Mouse (Mus musculus): Measurements from ENCODE around the gene Raly.

Gene Raly

GRCm38 (mm10) chr2:154790656-154791483 lies at the start of gene Raly, which contains the start of gene a:
Raly (plus strand) TSS chr2:154791096.
a (plus strand) TSS chr2:154791402.
- DNase-seq = peak; percentile 94

DNA sequence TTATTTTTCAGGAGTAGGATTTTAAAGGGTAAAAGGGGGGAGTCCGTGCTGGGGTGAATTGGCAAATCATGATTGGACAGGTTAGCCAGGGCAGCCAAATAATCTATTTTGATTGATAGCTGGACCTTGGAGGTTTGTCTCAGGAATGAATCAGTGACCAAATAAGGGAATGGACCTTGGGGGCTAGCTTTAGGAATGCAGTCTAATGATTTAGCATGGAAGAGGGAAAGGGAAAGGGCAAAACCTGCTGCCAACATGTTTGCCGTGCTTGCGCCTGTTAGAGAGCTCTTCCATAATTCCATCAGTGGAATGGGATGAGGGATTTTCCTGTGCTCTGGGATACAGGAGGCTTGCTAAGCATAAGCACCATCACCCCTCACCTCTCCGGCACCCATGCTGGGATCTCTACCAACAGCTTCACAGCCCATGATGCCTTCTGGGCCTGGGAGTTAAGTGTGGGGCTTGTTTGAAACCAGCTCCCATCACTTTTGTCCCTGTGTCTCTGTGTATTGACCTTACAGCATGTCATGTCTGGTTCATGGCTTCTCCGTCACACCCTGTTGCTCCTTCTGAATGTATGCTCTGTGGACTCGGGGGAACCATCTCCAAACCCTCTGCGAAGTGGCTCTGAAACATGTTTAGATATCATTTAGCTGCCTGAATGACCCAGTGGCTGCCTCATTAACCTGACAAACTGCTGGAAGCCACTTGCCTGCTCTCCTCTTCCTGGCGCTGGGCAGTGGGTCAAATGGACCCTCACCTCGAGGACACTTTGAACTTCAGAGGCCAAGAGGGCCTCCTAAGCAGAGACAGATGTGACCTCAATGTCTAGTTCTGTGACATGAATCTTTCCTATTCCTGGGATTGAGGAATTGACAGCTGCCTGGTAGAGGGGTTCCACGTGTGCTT lies 47.7 kb upstream of the Raly start:
- no peak for DNase-seq

GRCm38 (mm10) chr2:154743915-154744314 lies 47.0 kb upstream of the Raly start:
- DNase-seq = no peak

DNA sequence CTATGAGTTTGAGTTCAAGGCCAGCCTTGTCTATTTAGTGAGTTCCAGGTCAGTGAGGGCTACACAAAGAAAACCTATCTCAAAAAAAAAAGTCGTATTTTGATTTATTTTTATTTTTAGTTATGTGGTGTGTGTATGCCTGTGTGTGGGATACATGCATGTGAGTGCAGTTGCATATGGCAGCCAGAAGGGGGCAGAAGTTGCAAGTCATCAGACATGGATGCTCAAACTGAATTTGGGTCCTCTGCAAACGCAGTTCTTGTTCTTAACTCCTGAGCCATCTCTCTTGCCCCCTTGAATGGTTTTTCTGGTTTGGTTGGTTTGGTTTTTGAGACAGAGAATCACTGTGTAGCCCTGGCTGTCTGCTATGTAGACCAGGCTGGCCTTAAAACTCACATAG lies 42.5 kb upstream of the Raly start:
- DNase-seq = no peak

- no peak for DNase-seq
These were observed 41.6 kb upstream of the Raly start for GRCm38 (mm10) chr2:154749046-154750036.

DNA sequence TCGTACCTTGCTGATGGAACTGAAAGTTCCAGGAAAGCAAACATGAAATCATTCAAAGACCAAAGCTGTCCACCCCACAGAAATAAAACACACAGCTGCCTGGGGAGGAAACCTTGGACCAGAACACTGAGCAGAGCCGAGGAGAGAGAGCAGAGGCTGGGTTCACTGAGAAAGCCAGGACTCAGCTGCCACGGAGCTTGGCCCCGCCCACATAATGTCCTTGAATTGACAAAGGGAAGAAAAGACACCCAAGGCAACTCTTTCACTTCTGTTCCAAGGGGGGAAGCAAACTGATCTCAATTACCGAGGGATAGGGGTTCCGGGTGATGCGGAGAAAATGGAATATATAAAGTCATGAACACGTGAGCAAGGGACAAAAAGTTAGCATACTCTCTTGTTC lies 39.0 kb upstream of the Raly start:
- DNase-seq = no peak

- DNase-seq = no peak
These were observed 36.8 kb upstream of the Raly start for GRCm38 (mm10) chr2:154754068-154754560.

GRCm38 (mm10) chr2:154755791-154756190 lies 35.1 kb upstream of the Raly start:
- no peak for DNase-seq

- no peak for DNase-seq
These were observed 33.2 kb upstream of the Raly start for GRCm38 (mm10) chr2:154757691-154758090.

DNA sequence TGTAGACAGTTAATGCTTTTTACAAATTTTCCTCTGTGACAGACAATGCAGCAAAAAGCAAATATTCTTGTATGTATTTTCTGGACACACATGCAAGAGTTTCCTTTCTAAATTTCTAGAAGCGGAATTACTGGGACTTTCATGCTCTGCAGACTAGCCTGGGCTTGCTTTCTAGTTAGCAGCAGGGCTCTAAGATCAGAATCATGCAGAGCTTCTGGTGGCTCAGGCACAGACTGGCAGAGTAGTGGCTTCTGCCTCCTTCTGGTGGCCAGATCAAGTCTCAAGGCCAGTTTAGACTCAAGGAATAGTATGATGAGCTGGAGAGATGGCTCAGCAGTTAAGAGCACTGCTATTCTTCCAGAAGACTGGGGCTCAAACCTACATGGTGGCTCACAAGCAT lies 32.4 kb upstream of the Raly start:
- DNase-seq = no peak

- DNase-seq = no peak
These were observed 27.7 kb upstream of the Raly start for GRCm38 (mm10) chr2:154763226-154763625.

GRCm38 (mm10) chr2:154764828-154765497 lies 25.9 kb upstream of the Raly start:
- DNase-seq = no peak

DNA sequence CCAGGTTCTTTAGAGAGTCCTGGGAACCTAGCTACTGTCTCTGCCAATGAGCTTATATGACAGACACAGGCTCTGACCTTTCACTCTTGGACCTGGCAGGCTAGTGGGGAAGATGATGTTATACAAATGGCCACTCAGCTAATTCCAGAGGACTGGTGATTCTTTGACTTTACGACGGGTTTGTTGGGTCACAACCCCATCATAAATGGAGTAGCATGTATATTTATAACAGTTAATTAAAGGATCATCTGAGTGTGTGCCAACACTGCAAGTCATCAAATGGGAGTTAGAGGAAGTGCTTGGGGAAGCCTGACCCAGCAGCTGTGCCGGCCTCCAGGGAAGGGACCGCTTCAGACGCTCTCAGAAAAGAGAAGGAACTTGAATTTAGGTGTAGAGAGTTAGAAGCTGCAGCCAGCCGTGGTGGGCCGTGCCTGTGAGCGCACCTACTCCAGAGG lies 25.3 kb upstream of the Raly start:
- DNase-seq = no peak

DNA sequence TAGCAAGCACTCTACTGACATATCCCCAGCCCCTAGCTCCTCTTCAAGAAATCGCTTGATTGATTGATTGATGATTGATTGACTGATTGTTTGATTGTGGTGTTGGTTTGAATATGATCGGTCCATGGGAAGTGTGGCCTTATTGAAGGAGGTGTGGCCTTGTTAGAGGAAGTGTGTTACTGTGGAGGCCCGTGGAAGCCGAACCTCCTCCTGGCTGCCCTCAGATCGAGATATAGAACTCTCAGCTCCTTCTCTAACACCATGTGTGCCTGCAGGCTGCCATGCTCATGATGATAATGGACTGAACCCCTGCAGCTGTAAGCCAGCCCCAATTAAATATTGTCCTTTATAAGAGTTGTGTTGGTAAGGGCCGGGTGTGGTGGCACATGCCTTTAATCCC lies 23.8 kb upstream of the Raly start:
- DNase-seq = no peak

- no peak for DNase-seq
These were observed 21.0 kb upstream of the Raly start, which contains the start of gene Gm14214 for GRCm38 (mm10) chr2:154769930-154770329. Gm14214 (minus strand) TSS chr2:154770030.

- DNase-seq = no peak
These were observed 19.3 kb upstream of the Raly start for GRCm38 (mm10) chr2:154771604-154772003.

- DNase-seq = no peak
These were observed 16.9 kb upstream of the Raly start for GRCm38 (mm10) chr2:154774032-154774431.

DNA sequence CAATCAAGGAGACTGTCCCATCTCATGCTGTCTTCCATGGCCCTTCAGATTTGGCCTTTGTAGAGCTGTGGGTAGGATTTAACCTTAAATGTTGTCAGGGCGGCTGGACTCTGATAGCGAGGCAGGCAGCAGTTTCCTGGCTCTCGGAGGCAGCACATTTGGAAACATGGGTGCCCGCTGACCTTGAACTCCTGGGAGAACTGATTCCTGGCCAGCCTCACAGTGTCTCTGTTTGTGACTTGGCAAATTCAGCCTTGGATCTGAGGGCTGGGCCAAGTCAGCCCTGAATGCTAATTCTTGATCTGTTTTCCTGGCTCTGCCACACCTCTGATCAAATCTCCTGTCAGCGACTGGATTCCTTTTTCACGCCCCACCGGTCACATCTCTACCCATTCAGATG lies 14.4 kb upstream of the Raly start:
- DNase-seq = no peak

DNA sequence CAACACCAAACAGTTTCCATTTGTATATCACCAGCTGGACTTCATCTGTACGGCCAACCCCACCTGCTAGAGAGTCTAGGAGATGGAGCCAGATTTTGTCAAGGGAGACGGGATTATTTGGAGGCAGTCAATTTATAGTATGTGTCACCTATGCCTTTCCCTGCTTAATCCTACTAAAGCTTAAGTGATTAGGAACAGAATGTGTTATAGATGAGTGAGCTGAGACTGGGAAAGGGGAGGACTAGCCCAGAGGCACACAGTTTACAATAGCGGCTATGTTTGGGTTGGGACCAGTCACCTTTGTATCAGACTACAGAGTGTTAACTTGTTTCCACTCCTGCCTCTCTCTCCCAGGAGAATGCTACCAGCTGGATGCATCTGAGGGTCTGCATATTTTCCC lies 11.2 kb upstream of the Raly start:
- DNase-seq = no peak

GRCm38 (mm10) chr2:154782361-154782760 lies 8.5 kb upstream of the Raly start:
- DNase-seq = no peak

DNA sequence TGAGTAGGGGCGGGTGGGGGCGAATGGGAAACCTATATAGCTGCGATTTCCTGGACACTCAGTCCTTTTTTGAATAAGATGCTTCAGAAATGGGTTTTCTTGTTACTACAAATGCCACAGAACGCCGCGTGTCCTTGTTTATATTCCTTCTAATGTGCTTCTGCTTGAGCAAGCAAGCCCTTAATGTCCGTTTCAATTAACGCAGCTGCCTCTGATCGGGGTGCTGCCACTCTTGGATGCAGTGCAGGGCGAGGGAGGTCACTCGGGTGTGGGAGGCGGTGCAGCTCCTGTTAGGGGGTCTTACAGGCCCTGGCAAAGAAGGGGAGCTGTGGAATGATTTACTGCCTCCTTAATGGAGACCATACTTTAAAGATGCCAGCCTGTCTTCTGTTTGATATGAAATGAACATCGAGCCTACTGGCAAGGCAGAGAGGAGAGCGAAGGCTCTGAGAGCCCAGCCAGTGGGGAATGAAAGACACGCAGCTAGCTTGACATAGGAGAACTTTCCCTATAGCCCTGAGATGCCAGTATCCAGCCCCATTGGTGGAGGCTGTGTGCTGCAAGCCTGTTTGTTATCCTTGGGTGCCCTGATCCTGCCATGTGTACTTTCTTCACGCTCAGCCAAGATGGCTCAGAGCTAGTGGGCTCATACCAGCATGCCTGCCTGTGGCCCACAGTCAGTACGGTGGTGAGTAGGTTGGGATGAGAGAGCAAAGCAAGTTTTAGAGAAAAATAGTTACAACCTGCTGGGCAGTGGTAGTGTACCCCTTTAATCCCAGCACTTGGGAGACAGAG lies 7.8 kb upstream of the Raly start:
- DNase-seq = no peak
